Mouse (Mus musculus) cerebellum, adult 9-11 months (tissue): ENCODE data around the gene Myoz2.
A peak's percentile ranks its signal among the peaks of the same experiment; 100 is the strongest.

Source experiments
- DNase-seq: peaks from one replicate; pipeline ENCODE4 v3.0.0; 2022

The Myoz2 gene

GRCm38 (mm10) chr3:123001053-123001452 lies 33.8 kb downstream of the Myoz2 start:
- no peak for DNase-seq

- no peak for DNase-seq
Measured at GRCm38 (mm10) chr3:122998511-122998910, 36.3 kb downstream of the Myoz2 start.

- DNase-seq, result no peak
Measured at GRCm38 (mm10) chr3:122996968-122997367, 37.8 kb downstream of the Myoz2 start.

GRCm38 (mm10) chr3:122986906-122987305 lies 47.9 kb downstream of the Myoz2 start:
- no peak for DNase-seq

- no peak for DNase-seq
Measured at GRCm38 (mm10) chr3:122986386-122986785, 48.4 kb downstream of the Myoz2 start.

GRCm38 (mm10) chr3:122985183-122985944 lies 49.5 kb downstream of the Myoz2 start:
- peak; percentile 38 for DNase-seq

GRCm38 (mm10) chr3:122984249-122985182 lies 50.3 kb downstream of the Myoz2 start, which contains the start of gene Usp53:
Gene Usp53 (minus strand): TSS chr3:122984510.
- peak; percentile 96 for DNase-seq

GRCm38 (mm10) chr3:122983849-122984248 lies 51.0 kb downstream of the Myoz2 start:
- no peak for DNase-seq

- DNase-seq, result no peak
Measured at GRCm38 (mm10) chr3:122975964-122976363, 58.9 kb downstream of the Myoz2 start.

- DNase-seq, result no peak
Measured at GRCm38 (mm10) chr3:122975363-122975762, 59.5 kb downstream of the Myoz2 start.

GRCm38 (mm10) chr3:122974833-122975232 lies 60.0 kb downstream of the Myoz2 start:
- DNase-seq, result no peak

GRCm38 (mm10) chr3:122972126-122972822 lies 62.5 kb downstream of the Myoz2 start:
- DNase-seq, result no peak

GRCm38 (mm10) chr3:122968391-122968790 lies 66.4 kb downstream of the Myoz2 start:
- DNase-seq, result no peak

- DNase-seq, result no peak
Measured at GRCm38 (mm10) chr3:122964301-122964700, 70.5 kb downstream of the Myoz2 start.
